Mouse (Mus musculus) kidney, adult 2 months (tissue): ENCODE data around the gene Hcn2.

Experiments used
- CTCF ChIP-seq: fragments of 200-500 bp; conservative IDR thresholded peaks from 2 replicates; pipeline ENCODE4 v1.5.1; 2011; ENCODE audit warnings: low read depth, mild to moderate bottlenecking, control low read depth, low read length, moderate library complexity, mixed read lengths; ENCODE audit not compliant: insufficient read depth, insufficient read length
- POLR2A ChIP-seq: fragments of 200-500 bp; IDR thresholded peaks from one replicate; pipeline ENCODE4 v1.6.1; 2011; ENCODE audit warnings: low read depth, low read length, control low read depth

- TF ChIP-seq CTCF = no peak
- TF ChIP-seq POLR2A = no peak
Measured at GRCm38 (mm10) chr10:79670071-79670888, 46.2 kb upstream of the Hcn2 start.
